Mouse (Mus musculus) bone marrow macrophage, adult 2 months (primary cell): ENCODE results near the gene Znrd1.

Experiments
- CTCF ChIP-seq: IDR thresholded peaks from 2 replicates; pipeline ENCODE4 v1.5.1; 2012; ENCODE audit warnings: low read depth, mild to moderate bottlenecking, low read length, moderate library complexity
- POLR2A ChIP-seq: IDR thresholded peaks from 2 replicates; pipeline ENCODE4 v1.6.1; 2012; ENCODE audit warnings: mild to moderate bottlenecking, low read depth, low read length, borderline replicate concordance

DNA sequence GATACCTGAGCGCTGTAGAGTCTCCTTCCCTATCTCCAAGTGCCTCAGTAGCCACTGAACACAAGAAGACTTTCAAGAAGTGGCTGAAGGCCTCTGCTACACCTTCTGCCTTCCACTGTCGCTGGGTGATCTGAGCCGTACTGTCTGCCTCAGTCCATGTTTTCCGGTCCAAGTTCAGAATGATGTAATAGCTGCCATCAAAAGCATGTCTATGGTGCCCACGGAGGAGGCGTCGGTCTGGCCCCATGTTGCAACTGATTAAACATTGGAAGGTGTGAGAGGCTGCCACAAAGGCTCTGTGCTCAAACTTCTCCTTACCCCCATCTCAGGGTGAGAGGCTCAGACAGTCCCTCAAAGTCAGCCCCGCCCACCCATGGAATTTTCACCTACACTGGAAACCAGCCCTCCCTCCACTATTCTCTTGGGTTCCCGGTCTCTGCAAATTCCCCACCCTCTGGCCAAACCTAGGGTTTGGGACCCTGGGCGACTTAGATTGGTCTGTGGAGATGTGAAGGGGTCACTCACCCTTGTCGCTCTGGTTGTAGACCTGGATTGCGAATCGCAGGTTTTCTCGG is 12.0 kb upstream of the Znrd1 start:
- TF ChIP-seq CTCF (no peak), POLR2A (no peak)
